Mouse (Mus musculus): ENCODE data around the gene Slc13a1.

DNA sequence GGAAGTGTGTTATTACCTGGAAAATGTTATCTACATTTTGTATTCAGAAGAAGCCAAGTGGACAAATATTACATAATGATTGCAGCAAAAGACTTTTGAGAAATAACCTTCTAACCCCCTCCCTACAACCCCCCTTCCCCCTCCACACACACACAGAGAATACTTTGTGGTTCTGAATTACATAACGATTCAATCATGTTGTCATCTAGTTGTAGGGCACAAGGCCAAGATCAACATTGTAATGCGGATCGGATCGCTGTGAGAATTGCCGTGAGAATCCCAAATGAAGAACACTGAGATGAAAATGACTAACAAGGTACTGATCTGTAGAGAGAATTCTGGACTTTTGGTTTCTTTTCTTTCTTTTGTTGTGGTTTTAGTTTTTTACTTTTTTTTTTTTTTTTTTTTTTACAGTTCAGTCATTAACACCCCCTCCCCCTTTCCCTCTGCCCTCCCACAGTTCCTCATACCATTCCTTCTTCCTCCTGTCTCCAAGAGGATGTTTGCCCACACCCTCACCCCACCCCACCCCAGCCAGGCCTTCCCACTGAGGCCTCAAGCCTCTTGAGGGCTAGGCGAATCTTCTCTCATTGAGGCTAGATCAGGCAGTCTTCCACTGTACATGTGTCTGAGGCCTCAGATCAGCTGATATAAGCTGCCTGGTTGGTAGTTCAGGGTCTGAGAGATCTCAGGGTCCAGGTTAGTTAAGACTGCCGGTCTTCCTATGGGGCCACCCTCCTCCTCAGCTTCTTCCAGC, 120.7 kb downstream of the Slc13a1 start:
- TF ChIP-seq CTCF (IDR thresholded peaks at IDR 0.05; ENCODE audit: control insufficient read depth, insufficient read depth, insufficient read length), result no peak
- no peak for TF ChIP-seq FOSL1 (IDR thresholded peaks at IDR 0.05; ENCODE audit: insufficient read depth, low read length, poor library complexity, severe bottlenecking)
- no peak for TF ChIP-seq MYOD1 (IDR thresholded peaks at IDR 0.05; ENCODE audit: control insufficient read depth, insufficient read length, low read depth)
